Mouse (Mus musculus): ENCODE results near the gene Abhd10. TPM values are rescaled to one million over a fixed set of nuclear protein-coding genes. Genes with fewer than 3 reads are reported as not detected.

The Abhd10 gene
- total RNA-seq, 2 experiments from 2014 or later, result 23.0 to 26.4 TPM

Other genes starting within 250 kb of the Abhd10 start
- gene Gm609, start 250.0 kb downstream of the Abhd10 start, total RNA-seq (2021), result under 1 TPM; 0.27 to 0.48 TPM
- not detected for gene Gm17783, start 210.9 kb downstream of the Abhd10 start, total RNA-seq (2021)
- gene Slc9c1, start 207.6 kb downstream of the Abhd10 start, total RNA-seq (2021), result not detected
- gene Gcsam, start 132.6 kb downstream of the Abhd10 start, total RNA-seq (2021), result under 1 TPM; 0.21 to 0.48 TPM
- gene BC016579, start 88.9 kb downstream of the Abhd10 start, total RNA-seq (2021), result under 1 TPM; 0.18 to 0.48 TPM
- under 1 TPM; 0.30 to 0.82 TPM for gene Tmprss7, start 49.3 kb downstream of the Abhd10 start, total RNA-seq (2021)
- 10 to 100 TPM in 1 of 2 experiments, 1 to 10 TPM in 1; 7.1 to 12.1 TPM for gene Tagln3, start 18.3 kb downstream of the Abhd10 start, total RNA-seq (2021)
- 10 to 100 TPM; 34.3 to 46.2 TPM for gene Phldb2, start 210.6 kb upstream of the Abhd10 start, total RNA-seq (2021)

All from adrenal gland, postnatal 10 days (tissue).